Mouse (Mus musculus) urinary bladder, postnatal 25 days (tissue): ENCODE measurements at regions not wholly inside any gene's neighbourhood (a gene's known extent, or its start where the extent isn't known, plus 50 kb on each side); places are given as distances from the start of the nearest gene placed in this dataset.

Experiments used
- DNase-seq: peaks from one replicate; pipeline ENCODE4 v3.0.0; 2022; ENCODE audit warnings: low spot score

DNA sequence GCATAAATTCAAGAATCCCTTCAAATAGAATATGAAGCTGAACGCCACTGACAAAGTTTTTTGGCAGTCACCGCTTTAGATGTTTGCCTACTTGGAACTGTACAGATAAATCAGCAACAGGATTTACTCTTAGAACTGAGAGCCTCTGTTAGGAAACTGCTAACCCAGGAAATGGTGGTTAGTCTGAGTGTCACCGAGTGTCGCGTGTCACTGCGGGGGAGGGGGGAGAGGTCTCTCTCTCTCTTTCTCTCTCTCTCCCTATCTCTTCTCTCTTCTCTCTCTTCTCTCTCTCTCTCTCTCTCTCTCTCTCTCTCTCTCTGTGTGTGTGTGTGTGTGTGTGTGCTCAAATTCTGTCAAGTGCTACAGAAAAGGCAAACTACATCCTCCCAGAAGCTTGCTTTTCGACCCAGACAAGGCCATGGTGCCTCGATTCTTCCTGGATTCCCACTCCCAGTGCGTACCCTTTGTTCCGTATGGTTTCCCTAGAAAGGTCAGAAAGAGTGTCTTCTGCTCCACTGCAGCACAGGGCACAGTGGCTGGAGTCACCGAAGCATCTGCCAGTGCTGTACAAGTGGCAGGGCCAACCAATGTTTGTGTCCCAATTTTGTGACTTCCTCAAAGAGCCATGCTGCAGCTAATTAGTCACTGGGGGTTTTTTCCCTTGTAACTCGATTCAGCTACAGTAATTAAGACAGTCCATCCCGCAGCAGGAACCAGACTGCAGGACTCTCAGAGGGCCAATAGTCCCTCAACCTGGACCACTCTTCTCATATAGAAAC lies 87.0 kb downstream of the Cog6 start:
- DNase-seq = no peak

DNA sequence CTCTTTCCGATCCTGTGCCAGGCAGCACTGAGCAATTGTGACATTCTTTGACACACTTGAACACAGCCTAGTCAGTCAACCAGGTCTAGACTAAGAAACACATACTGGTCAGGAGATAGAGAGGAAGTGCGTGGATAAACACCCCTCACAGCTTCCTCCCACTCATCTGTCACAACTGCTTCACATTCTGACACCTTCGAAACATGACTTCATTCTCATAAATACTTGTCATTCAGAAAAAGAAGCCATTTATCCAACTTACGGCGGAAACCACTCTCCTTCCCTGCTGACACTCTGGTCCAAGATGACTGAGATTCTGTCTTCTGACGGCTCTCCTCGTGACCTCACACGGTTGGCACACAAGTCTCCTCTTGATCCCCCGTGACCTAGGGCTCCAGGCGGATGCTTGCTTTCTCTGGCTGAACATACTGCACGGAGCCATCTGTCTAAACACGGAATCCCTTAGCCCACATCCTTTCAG lies 89.6 kb downstream of the Cog6 start:
- no peak for DNase-seq

DNA sequence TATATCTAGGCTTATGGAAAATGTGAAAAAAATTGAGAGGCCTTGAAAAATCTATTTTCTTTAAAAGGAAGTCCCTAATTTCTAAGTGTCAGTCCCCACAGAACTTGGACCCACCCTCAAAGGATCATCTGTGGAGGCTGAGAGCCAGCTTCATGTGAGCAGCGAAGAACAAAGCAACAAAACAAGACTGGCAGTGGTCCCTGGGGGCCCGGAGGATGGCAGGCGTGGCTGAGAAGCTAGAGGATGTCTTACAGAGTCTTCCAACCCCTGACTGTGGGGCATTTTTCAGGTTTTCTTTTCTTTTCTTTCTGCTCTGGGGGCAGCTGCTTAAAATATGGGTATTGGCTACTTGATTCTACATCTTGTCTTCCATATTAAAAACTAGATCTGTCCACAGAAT lies 90.5 kb downstream of the Cog6 start:
- DNase-seq = no peak

DNA sequence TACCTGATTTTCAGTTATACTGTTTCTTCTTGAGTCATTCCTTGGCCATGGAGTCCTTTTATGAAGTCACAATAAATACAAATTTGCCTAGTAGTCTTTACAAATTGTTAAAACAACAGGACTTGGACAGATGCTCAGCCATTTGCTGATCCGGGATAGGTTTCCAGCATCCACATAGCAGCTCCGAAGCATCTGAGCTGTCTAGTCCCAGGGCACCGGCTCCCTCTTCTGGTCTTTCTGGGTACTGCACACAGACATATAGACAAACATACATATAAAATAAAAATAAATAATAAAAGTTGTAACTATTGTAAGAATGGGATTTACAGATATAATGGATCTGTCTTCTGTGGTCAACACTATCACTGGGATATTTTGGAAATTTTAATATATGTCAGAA lies 91.8 kb downstream of the Cog6 start:
- peak; percentile 11 for DNase-seq

DNA sequence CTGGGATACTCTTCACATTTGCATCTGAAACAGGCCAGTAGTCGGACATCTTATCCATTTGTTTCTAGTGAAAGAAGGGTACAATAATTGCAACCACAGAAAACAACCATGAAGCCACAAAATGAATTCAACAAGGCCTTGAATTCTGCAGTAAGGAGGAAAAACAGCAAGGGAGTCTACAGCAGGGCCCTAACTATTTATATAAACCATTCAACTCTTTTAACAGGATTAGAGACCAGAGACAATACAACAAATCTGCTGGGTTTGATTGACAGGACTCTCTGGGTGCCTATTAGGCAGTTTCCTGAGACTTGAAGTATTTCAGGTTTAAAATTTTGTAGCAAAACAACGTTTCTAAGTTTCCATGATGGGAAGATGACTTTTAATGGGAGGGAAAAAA lies 92.4 kb downstream of the Cog6 start:
- no peak for DNase-seq

DNA sequence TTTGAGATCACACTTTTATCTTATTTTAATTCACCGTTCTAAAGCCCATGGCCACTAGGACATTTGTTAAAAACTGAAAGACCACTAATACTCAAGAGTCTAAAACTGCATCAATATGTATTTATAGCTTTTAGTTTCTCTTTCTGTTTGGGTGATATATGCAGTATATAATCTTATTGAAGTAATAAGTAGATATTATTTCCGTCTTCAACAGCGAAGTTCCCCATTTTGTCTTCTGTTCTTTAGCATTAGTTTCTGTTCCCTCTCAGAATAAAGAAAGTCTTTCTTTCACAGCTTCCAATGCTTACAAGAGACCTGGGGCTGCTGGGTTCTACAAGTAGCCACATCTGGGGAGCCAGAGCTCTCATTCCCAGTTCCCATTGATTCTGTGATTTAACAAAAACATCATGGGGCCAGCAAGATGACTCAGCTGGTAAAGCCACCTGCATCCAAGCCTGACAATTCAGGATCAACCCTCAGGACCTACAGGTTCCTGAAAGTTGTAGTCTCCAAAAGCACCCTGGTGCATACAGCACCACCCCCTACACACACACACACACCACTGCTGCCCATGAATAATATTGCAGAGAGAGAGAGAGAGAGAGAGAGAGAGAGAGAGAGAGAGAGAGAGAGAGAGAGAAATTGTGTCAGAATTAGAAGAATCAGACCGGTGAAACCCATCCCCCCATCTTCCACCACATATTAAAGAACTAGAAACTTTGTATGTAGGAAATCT lies 93.0 kb downstream of the Cog6 start:
- DNase-seq = no peak

DNA sequence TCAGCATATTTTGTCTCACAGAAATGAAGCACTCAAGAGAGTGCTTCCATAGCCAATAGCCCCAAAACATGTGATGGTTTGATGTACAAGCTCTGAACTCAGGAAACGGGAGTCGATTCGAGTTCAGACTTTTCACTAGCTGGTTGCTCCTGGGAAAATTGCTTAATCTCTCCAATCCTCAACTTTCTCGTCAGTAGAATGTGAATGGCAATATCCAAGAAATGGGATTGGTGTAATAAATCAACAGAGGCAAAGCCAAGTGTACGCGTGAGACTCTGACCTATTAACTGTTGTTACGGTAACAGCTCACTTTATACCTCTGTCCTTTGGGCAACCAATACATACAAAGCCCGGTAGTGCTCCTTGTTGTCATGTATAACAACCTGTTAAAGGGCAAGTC lies 94.6 kb downstream of the Cog6 start:
- no peak for DNase-seq

DNA sequence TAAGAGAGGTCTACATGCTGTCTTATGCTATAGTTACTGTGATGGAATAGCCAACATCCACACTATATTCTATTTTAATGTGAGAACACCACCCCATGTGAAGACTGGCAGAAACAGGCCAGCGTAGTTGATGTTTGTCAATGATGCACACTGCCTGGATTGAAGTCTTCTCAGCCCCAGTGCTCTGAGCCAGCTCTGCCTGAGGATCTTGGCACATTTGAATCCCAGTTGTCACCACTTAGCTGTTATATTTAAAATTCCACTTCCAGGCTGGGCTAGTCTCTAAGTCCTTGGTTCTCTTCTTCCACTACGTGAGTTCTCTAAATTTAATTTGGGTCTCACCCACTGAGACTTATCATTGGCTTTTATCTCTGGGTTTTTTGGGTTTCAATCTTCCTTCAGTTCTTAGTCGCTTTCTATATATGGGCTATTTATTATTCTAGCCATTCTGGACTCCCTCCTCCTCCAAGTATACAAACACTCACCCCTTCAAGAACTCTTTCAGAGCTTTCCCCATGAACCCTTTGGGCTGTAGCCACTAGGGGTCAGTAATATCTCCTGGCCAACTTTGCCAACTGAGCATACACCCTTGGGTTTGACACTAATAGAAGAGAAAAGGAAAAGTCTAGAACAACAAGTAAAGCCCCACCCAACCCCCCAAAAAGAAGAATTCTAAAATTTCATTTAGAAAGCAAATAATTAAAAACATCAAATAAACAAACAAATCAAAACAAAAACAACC lies 110.0 kb downstream of the Cog6 start:
- DNase-seq = no peak

DNA sequence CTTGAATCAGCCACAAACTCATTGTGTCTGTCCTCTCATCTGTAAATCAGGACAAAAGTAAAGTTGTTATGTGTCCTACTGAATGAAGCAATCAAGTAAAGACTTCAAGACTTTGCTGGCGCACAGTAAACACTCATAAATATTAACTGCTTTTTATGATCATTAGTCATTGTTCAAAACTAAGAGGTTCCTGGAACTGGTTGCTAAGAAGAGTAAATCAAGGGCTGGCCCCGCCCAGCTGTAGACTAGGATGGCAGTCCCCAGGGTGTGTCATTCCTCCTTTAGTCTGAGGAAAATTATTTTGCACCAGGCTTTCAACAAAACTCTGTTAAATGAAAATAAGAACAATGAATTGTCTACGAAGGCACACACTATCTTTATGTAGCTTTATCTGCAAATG lies 113.0 kb downstream of the Cog6 start:
- DNase-seq = no peak

DNA sequence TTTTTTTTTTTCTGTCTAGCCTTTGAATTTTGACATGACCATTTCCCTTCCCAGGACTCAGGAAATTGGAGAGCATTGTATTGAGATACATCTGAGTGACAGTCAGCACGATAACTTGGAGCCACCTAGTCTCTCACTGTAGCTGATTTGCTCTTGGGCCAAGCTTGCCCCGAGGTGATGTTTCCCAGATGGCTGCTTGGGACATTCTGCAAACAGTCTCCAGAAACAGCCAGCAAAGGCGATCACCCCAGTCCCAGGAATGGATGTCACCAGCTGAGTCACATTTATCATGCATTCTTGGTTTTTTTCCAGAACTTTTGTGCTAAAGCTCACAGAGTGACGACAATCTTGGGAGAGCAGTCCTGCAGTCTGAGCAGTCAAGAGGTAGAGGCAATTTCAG lies 119.4 kb downstream of the Cog6 start:
- no peak for DNase-seq

DNA sequence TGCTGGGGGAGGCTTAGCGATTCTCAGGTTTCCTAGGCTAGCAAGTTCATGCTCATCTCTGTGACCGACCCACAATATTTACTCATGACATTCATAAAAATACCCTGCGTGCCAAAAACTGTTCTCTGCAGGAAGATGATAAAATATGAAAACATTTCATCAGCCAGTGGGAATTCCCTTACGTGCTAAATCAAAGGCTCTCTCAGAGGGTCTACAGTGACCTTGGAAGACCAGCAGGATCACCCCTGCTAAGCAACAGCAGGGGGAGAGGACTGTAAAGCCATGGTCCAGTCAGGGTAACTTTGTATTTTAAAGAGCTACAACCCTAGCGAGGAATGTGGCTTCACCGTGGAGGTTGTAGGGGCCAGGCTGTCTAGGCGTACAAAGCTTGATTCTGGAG lies 120.6 kb downstream of the Cog6 start:
- no peak for DNase-seq

DNA sequence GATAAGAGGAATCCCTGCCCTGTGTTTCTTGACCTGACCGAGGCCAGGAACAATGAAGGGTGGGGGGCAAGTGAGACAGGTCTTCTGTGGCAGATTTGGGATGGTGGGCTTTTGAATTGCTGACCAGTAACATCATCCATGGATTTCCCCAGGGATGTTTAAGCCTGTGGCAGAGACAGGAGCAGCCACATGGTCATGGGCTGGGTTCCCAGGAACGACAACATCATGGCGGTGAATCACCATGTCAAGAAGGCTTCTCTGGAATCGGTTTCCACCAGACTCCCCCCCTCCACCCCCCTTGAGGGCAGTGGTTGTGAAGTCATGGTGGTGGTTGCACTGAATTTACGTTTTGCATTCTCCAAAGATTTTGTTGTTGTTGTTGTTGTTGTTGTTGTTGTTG lies 121.3 kb downstream of the Cog6 start:
- DNase-seq = no peak

DNA sequence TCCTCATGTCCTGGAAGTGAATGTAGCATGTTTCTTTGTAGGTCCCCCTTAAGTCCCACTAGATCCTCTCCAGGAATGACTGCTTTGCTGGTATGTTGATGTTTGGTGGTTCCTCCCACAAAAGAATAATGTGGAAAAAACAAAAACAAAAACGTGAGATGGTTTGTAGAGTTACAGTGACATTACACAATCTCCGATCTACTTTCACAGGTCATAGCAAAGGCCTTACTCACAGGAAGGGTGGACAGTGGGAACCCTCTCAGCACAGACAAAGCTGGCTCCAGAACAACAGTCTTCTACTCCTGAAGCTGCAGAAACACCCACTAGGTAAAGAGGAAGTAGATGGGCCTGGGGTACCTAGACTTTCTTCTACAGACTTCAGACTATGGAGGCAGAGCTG lies 122.2 kb downstream of the Cog6 start:
- DNase-seq = no peak

DNA sequence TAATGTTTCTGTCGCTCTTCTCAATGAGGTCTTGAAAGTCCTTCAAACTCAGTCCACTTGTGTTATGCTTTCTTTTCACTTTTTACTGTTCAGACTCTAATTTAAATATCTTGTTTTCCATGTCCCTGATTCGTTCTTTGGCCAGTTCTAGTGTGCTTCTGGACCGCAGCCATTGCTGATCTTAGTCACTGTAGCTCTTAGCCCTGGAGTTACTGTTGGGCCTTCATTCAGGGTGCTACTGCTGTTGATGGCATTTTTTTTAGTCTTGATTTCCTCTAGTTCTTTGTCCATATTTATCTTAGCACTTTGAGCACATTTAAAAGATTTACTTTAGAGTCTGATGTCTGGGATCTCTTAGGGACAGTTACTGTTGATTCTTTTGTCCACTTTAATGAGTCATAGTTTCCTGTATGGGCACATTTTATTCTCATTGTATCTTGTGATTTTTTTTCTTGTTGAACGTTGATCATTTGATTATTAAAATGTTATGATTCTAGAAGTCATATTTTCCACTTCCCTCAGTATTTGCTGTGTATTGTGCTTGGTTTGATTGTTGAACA lies 127.8 kb downstream of the Cog6 start:
- no peak for DNase-seq

DNA sequence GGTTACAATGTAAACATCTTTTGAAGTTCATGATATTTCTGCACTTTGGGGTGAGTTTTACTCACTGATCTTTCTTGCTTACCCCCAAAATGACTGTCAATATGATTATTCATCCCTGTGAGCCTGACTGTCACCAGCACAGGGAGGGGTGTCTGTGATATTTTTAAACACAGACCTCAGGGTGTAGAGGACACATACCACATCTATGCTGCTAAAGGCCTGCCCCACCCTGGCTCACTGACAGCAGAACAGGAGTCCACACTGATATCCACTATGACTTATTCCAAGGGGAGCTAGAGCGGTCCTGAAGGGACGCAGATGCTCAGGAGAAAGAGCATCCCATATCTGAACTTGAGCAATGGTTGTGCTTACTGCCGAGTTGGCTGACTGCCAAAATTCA lies 135.1 kb downstream of the Cog6 start:
- no peak for DNase-seq

DNA sequence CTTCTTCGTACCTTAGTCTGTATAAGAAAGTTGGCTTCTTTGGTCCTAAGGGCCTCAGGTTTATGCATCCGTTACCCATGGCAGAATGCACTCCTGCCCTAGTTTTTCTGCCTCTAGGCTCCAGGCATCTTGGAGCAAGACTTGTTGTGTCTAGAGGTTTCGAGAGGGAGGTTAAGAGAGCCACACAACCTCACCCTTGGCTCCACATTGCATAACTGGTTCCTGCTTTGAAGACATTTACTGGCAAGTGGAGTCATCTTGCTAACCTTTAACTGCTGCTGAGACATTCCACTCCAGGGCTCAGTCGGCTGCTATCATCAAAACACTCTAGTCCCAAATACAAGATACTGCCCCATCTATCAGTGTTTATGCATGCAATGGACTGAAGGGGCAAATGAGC lies 135.9 kb downstream of the Cog6 start:
- DNase-seq = no peak

DNA sequence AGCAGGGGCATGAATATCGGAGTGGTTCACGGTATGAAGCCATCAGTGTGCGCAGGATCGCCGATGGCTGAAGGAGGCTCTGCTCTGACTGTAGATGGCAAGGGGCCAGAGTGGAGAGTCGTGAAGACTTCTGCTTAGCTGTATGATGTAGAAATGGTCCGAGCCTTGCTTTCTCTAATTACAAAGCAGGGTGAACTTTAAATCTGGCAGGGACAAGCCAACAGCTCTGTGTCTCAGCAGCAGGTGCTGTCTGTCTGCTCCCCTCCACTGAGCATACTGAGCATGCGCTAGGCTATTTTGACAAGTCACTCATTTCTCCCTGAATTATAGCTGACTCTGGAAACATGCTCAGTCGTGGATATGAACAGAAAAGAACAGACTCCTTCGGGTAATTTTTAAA lies 137.3 kb downstream of the Cog6 start:
- DNase-seq = no peak

DNA sequence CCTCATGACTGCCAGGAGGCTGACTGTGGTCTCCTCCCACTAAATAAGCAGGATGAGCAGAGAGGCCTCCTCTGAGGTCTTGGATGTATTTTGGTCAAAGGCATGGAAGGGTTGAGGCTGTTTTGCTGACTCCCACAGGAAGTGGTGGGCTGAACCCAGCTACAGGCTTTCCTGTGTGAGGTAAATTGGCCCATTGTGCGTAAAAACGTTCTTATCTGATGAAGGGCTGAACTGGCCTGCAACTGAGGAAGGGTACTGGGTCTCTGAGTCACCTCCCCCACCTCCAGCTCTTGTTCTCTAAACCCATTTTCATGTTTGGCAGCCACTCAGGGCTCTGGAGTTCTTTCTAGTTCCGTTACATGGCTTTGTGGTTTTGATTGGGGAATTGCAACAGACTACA lies 138.7 kb downstream of the Cog6 start:
- DNase-seq = no peak

DNA sequence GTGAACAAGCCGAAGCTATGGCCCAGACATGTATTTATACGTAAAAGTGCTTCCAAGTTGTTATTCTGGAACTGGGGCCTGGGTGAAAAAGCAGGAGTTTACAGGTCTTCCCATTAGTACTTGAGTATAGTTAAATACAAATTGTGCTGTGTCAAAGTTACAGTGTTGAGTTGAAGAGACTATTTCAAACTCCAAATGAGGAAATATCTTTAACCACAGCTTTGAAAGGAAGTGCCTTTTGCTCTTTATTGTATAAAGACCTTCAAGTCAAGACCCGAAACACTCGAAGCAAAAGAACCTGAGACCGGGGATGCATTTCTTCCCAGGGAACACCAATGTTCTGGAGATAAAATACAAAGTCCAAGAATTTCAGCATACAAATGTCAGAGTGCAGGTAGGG lies 144.8 kb downstream of the Cog6 start:
- no peak for DNase-seq

DNA sequence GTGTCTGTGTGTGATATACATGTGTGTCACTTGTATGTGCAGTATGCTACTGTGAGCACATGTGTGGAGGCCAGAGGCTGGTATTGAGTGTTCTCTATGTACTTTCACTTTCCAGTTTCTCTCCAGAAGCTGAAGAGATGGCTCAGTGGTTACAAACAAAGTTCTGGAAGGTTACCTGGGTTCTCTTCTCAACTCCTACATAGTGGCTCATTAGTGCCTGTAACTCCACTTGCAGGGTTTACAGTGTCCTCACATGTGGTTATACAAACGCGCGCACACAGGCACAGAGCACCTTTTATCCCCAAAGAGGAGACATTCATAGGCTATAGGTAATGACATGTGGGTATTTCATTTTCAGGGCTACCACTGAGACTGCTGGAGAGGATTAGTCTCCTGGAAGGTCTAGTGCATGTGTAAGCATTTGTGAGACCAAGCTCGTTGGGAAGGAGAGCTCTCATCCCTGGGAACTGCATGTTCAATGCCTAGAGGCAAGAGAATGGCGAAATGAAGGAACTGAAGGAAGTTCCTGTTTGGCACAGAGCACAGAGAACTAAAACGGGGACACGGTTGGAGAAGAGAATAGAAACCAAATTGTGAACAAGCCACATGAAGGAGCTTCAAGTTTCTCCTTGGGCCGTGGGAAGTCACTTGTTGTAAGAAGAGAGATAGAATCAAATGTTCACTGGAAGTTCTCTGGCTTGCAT lies 153.7 kb downstream of the Cog6 start:
- DNase-seq = no peak

DNA sequence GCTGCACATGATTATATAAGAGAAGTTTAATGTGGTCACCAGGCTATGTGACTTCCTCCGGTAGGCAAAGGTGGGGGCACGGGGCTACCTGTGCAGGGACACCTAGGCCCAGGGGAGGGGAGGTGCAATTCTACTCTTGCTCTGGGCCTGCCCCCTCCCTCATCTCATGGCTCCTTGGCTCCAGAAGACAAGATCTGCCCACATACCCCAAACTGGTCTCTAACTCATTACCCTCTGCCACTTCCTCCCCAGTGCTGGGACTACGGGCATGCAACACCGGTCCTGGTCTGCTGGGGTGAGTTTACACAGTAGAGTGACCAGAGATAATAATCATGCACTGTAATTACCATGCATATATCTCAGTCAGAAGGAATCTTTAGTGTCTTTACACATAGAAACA lies 155.0 kb downstream of the Cog6 start:
- no peak for DNase-seq

DNA sequence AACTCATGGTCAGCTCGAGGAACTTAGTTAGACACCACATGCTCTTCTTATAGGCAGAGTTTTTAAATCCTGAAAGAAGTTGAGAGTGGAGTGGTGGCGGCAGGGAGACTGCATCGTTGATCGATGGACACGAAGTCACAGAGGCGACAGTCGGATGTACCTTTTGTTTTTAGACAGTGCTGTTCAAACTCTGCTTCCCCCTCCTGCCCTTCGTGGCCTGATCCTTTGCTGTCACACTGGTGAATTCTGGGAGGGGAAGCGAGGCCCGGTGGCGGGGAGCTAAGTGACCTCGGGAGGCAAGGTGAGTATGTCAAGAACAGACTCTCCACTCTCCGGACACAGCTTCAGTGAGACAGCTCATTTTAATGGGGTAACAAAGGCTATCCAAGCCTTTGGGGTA lies 155.5 kb downstream of the Cog6 start:
- no peak for DNase-seq
